Mouse (Mus musculus): Measurements from ENCODE around the gene Phb2. TPM values are rescaled to one million over a fixed set of nuclear protein-coding genes. Genes with fewer than 3 reads are reported as not detected.

Phb2 gene
- total RNA-seq, 2 experiments from 2014 or later = 44.2 to 70.3 TPM

Other genes starting within 250 kb of the Phb2 start
- gene Clstn3, start 247.5 kb upstream of the Phb2 start, total RNA-seq (2015; ENCODE audit: low replicate concordance) = 5.0 TPM in 2 replicates
- gene Clstn3, start 247.5 kb upstream of the Phb2 start, total RNA-seq (2017; ENCODE audit: low replicate concordance) = 2.3 and 4.6 TPM in 2 replicates
- gene C1rl, start 219.2 kb upstream of the Phb2 start, total RNA-seq (2015; ENCODE audit: low replicate concordance) = 0.38 and 2.1 TPM in 2 replicates
- gene C1rl, start 219.2 kb upstream of the Phb2 start, total RNA-seq (2017; ENCODE audit: low replicate concordance) = 2.7 and 3.6 TPM in 2 replicates
- gene C1ra, start 199.9 kb upstream of the Phb2 start, total RNA-seq (2015; ENCODE audit: low replicate concordance) = 0.84 TPM in 1 of 2 replicates, not detected in the other
- 2.5 TPM in 1 of 2 replicates, not detected in the other for gene C1ra, start 199.9 kb upstream of the Phb2 start, total RNA-seq (2017; ENCODE audit: low replicate concordance)
- gene C1s1, start 170.0 kb upstream of the Phb2 start, total RNA-seq (2015; ENCODE audit: low replicate concordance) = not detected in 2 replicates
- gene C1s1, start 170.0 kb upstream of the Phb2 start, total RNA-seq (2017; ENCODE audit: low replicate concordance) = 0.77 TPM in 1 of 2 replicates, not detected in the other
- gene C1rb, start 142.0 kb upstream of the Phb2 start, total RNA-seq (2015; ENCODE audit: low replicate concordance) = 0.96 TPM in 1 of 2 replicates, not detected in the other
- 0.09 TPM in 1 of 2 replicates, not detected in the other for gene C1rb, start 142.0 kb upstream of the Phb2 start, total RNA-seq (2017; ENCODE audit: low replicate concordance)
- gene C1s2, start 76.3 kb upstream of the Phb2 start, total RNA-seq (2015; ENCODE audit: low replicate concordance) = not detected in 2 replicates
- not detected in 2 replicates for gene C1s2, start 76.3 kb upstream of the Phb2 start, total RNA-seq (2017; ENCODE audit: low replicate concordance)
- 118 and 141 TPM in 2 replicates for gene Lpcat3, start 49.3 kb upstream of the Phb2 start, total RNA-seq (2015; ENCODE audit: low replicate concordance)
- 81.5 and 135 TPM in 2 replicates for gene Lpcat3, start 49.3 kb upstream of the Phb2 start, total RNA-seq (2017; ENCODE audit: low replicate concordance)
- gene Emg1, start 158 bp upstream of the Phb2 start, total RNA-seq (2015; ENCODE audit: low replicate concordance) = 65.1 and 66.0 TPM in 2 replicates
- 35.8 and 37.2 TPM in 2 replicates for gene Emg1, start 158 bp upstream of the Phb2 start, total RNA-seq (2017; ENCODE audit: low replicate concordance)
- gene Ptpn6, start 26.4 kb downstream of the Phb2 start, total RNA-seq (2015; ENCODE audit: low replicate concordance) = 57.8 and 60.2 TPM in 2 replicates
- gene Ptpn6, start 26.4 kb downstream of the Phb2 start, total RNA-seq (2017; ENCODE audit: low replicate concordance) = 142 and 156 TPM in 2 replicates
- 33.6 and 64.9 TPM in 2 replicates for gene Grcc10, start 29.0 kb downstream of the Phb2 start, total RNA-seq (2015; ENCODE audit: low replicate concordance)
- 7.5 and 16.9 TPM in 2 replicates for gene Grcc10, start 29.0 kb downstream of the Phb2 start, total RNA-seq (2017; ENCODE audit: low replicate concordance)
- not detected in 2 replicates for gene Gm45234, start 43.7 kb downstream of the Phb2 start, total RNA-seq (2015; ENCODE audit: low replicate concordance)
- gene Gm45234, start 43.7 kb downstream of the Phb2 start, total RNA-seq (2017; ENCODE audit: low replicate concordance) = 0.56 TPM in 1 of 2 replicates, not detected in the other
- 10.0 and 11.7 TPM in 2 replicates for gene Atn1, start 44.2 kb downstream of the Phb2 start, total RNA-seq (2015; ENCODE audit: low replicate concordance)
- gene Atn1, start 44.2 kb downstream of the Phb2 start, total RNA-seq (2017; ENCODE audit: low replicate concordance) = 0.94 and 2.0 TPM in 2 replicates
- not detected in 2 replicates for gene Eno2, start 57.3 kb downstream of the Phb2 start, total RNA-seq (2015; ENCODE audit: low replicate concordance)
- gene Eno2, start 57.3 kb downstream of the Phb2 start, total RNA-seq (2017; ENCODE audit: low replicate concordance) = not detected in 2 replicates
- not detected in 2 replicates for gene Lrrc23, start 67.4 kb downstream of the Phb2 start, total RNA-seq (2015; ENCODE audit: low replicate concordance)
- gene Lrrc23, start 67.4 kb downstream of the Phb2 start, total RNA-seq (2017; ENCODE audit: low replicate concordance) = not detected in 2 replicates
- 0.58 TPM in 1 of 2 replicates, not detected in the other for gene Spsb2, start 96.3 kb downstream of the Phb2 start, total RNA-seq (2015; ENCODE audit: low replicate concordance)
- gene Spsb2, start 96.3 kb downstream of the Phb2 start, total RNA-seq (2017; ENCODE audit: low replicate concordance) = 2.6 and 4.3 TPM in 2 replicates
- gene Tpi1, start 102.0 kb downstream of the Phb2 start, total RNA-seq (2015; ENCODE audit: low replicate concordance) = 37.3 and 44.3 TPM in 2 replicates
- 30.0 and 31.0 TPM in 2 replicates for gene Tpi1, start 102.0 kb downstream of the Phb2 start, total RNA-seq (2017; ENCODE audit: low replicate concordance)
- 10.0 and 34.6 TPM in 2 replicates for gene Usp5, start 117.1 kb downstream of the Phb2 start, total RNA-seq (2015; ENCODE audit: low replicate concordance)
- gene Usp5, start 117.1 kb downstream of the Phb2 start, total RNA-seq (2017; ENCODE audit: low replicate concordance) = 22.0 and 29.6 TPM in 2 replicates
- 65.8 and 68.0 TPM in 2 replicates for gene Cdca3, start 117.2 kb downstream of the Phb2 start, total RNA-seq (2015; ENCODE audit: low replicate concordance)
- 58.5 and 73.8 TPM in 2 replicates for gene Cdca3, start 117.2 kb downstream of the Phb2 start, total RNA-seq (2017; ENCODE audit: low replicate concordance)
- gene Gnb3, start 127.9 kb downstream of the Phb2 start, total RNA-seq (2015; ENCODE audit: low replicate concordance) = not detected in 2 replicates
- gene Gnb3, start 127.9 kb downstream of the Phb2 start, total RNA-seq (2017; ENCODE audit: low replicate concordance) = not detected in 2 replicates
- gene P3h3, start 145.4 kb downstream of the Phb2 start, total RNA-seq (2015; ENCODE audit: low replicate concordance) = not detected in 2 replicates
- gene P3h3, start 145.4 kb downstream of the Phb2 start, total RNA-seq (2017; ENCODE audit: low replicate concordance) = 1.1 and 1.2 TPM in 2 replicates
- not detected in 2 replicates for gene Gpr162, start 151.6 kb downstream of the Phb2 start, total RNA-seq (2015; ENCODE audit: low replicate concordance)
- not detected in 2 replicates for gene Gpr162, start 151.6 kb downstream of the Phb2 start, total RNA-seq (2017; ENCODE audit: low replicate concordance)
- 6.3 and 6.9 TPM in 2 replicates for gene Cd4, start 175.9 kb downstream of the Phb2 start, total RNA-seq (2015; ENCODE audit: low replicate concordance)
- 0.70 and 0.94 TPM in 2 replicates for gene Cd4, start 175.9 kb downstream of the Phb2 start, total RNA-seq (2017; ENCODE audit: low replicate concordance)
- gene Lag3, start 199.4 kb downstream of the Phb2 start, total RNA-seq (2015; ENCODE audit: low replicate concordance) = 1.0 and 2.7 TPM in 2 replicates
- gene Lag3, start 199.4 kb downstream of the Phb2 start, total RNA-seq (2017; ENCODE audit: low replicate concordance) = 0.51 TPM in 1 of 2 replicates, not detected in the other
- gene Ptms, start 207.8 kb downstream of the Phb2 start, total RNA-seq (2015; ENCODE audit: low replicate concordance) = 26.1 and 31.3 TPM in 2 replicates
- gene Ptms, start 207.8 kb downstream of the Phb2 start, total RNA-seq (2017; ENCODE audit: low replicate concordance) = 12.0 and 21.8 TPM in 2 replicates
- 11.7 and 13.4 TPM in 2 replicates for gene Mlf2, start 219.1 kb downstream of the Phb2 start, total RNA-seq (2015; ENCODE audit: low replicate concordance)
- gene Mlf2, start 219.1 kb downstream of the Phb2 start, total RNA-seq (2017; ENCODE audit: low replicate concordance) = 14.1 and 20.7 TPM in 2 replicates